Mouse (Mus musculus) brain, adult 10 weeks (tissue): ENCODE data around the gene Kcnip3. TPM values are rescaled to one million over a fixed set of nuclear protein-coding genes. Genes with fewer than 3 reads are reported as not detected.

Experiments
- polyA plus RNA-seq: library from polyadenylated mRNA; stranded (reverse); fragments of 350-450 nt; fragmentation: Illumina TruSeq; extraction: RNeasy Lipid Tissue Mini Kit (QIAGEN cat#74804); gene quantifications from one replicate; pipeline ENCODE4 v1.2.3, GENCODE M21; 2015; ENCODE audit warnings: low read depth, low replicate concordance

The Kcnip3 gene
- polyA plus RNA-seq = 91.6 TPM

DNA sequence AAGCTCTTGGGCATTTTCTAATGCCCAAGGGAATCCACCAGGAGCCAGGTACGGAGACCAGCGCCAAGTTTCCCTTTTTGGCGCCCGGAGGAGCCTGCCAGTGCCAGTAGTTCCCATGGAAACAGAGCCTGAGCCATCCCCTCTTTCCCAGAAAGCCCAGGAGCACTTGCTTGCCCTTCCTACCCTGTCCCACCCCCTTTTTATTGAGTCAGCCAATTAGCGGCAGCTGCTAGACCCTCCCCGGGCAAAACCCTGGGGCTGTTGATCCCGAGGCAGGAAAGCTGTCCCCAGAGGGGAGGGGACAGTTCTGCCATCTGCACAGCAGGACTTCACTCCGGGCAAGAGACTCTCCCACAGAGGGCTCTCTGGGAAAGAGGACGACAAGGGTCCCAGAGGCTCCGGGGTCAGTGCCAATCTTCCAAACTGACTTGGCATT, at the start of gene Kcnip3:
Gene Kcnip3 (minus strand): TSS at position 89 of the 436 bp plus-strand sequence.

DNA sequence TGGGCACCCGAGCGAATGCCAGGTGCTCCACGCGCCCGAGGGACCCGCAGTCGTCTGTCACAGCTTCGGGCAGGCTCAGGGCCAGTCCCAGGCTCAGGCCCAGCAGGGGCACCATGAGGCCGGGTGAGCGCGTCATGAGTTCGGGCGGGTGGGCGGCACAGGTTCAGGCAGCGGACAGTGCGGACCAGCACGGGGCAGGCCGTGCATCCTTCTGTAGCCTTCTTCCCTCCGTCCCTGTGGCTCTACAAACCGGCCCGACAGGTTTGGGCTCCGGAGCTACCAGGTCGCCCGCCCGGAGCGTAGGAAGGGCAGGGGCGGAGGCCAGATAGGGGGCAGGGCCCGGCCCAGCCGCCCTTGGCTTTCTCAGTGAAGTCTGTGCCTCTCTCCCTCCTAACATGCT, 19.3 kb upstream of the Kcnip3 start, which contains the start of gene Prom2:
Gene Prom2 (minus strand): TSS at position 283 of the 400 bp plus-strand sequence.

DNA sequence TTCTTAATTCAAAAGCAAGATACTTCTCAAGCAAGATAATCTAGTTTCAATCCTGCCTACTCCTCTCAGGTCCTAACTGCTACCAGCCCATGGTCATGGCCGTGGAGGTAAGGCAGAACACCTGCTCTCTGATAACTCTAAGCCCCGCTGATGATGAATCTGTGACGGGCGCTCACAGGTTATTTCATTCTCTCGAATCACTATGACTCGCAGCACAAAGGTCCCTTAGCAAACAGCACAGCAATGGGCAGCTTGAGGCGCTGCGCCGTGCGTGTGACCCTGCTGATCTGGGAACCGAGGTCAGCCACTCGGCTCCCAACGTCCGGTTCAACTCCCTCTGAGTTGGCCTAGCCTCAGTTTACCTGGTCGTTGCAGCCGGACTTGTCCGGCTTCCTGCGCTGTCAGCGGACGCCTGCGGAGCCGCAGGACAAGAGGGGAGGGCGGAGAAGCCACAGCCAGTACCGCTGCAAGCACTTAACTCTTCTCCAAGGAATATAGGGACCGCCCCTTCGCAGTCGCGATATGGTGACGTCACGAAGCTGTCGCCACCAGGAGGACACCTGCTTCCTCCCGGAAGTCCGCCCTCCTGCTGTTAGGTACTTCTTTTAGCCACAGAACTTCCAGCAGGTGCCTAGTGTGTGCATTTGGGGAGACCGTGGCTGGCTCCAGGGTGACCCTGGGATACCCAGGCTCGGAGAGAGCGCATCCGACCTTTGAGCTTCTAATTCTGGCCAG, 77.7 kb downstream of the Kcnip3 start, which contains the start of gene Fahd2a:
Gene Fahd2a (minus strand): TSS at position 511 of the 735 bp plus-strand sequence.

GRCm38 (mm10) chr2:127424977-127425376, 96.9 kb downstream of the Kcnip3 start, which contains the start of gene Gpat2:
TSS of gene Gpat2 (plus strand) at chr2:127425199.

Other genes with a start within 250 kb of the Kcnip3 start
- 1.4 TPM for gene Dusp2, start 185.9 kb downstream of the Kcnip3 start, polyA plus RNA-seq
- not detected for gene Astl, start 183.5 kb downstream of the Kcnip3 start, polyA plus RNA-seq
- gene Adra2b, start 158.9 kb downstream of the Kcnip3 start, polyA plus RNA-seq = 0.67 TPM
- 0.16 TPM for gene Gpat2, start 96.9 kb downstream of the Kcnip3 start, polyA plus RNA-seq
- 31.6 TPM for gene Fahd2a, start 77.5 kb downstream of the Kcnip3 start, polyA plus RNA-seq
- 0.24 TPM for gene Prom2, start 19.4 kb upstream of the Kcnip3 start, polyA plus RNA-seq
- 9.0 TPM for gene Zfp661, start 65.0 kb upstream of the Kcnip3 start, polyA plus RNA-seq
- gene Mrps5, start 65.1 kb upstream of the Kcnip3 start, polyA plus RNA-seq = 94.9 TPM
- gene Mal, start 134.6 kb upstream of the Kcnip3 start, polyA plus RNA-seq = 367 TPM
- gene Mall, start 207.8 kb upstream of the Kcnip3 start, polyA plus RNA-seq = 0.80 TPM